Mouse (Mus musculus): ENCODE measurements at regions not wholly inside any gene's neighbourhood (a gene's known extent, or its start where the extent isn't known, plus 50 kb on each side); places are given as distances from the start of the nearest gene placed in this dataset.

DNA sequence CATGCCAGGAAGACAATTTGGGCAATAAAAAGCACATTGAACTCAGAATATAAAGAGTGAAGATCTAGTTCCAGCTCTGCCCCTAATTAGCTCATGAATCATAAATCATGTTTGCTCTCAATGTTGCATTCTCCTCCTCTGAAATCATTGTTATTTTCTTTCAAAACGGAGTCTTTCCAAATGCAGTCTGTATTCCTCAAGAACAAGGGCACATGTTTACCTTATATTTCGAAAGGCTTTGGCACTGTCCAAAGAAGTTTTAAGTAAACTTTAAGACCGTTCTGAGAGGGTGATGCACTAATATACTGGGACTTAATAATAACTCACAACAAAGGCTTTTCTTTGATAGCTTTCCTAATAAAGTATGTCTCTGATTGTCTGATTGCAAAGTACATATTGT lies 204.3 kb upstream of the Nampt start:
- Histone ChIP-seq H3K36me3 (ENCODE audit: control insufficient read depth, insufficient read depth) (no peaks in the 10 kb centered on the region), H3K27me3 (ENCODE audit: control insufficient read depth, insufficient read depth, low read length) (no peaks in the 10 kb centered on the region), H3K4me3 (ENCODE audit: low read length) (no peak overlapping the region), H3K4me2 (ENCODE audit: low read depth, low read length) (no peak overlapping the region), H3K4me1 (ENCODE audit: control insufficient read depth, insufficient read depth, low read length) (no peaks in the 10 kb centered on the region), H3K9ac (ENCODE audit: low read length) (no peak overlapping the region), H3K27ac (ENCODE audit: low read length) (no peak overlapping the region), H3K9me3 (replicated peaks; ENCODE audit: control insufficient read depth, low read length) (no peaks in the 10 kb centered on the region)
- WGBS = 53% methylated on average over 3 of the region's 3 CpGs
- no peak for ATAC-seq (replicated peaks; ENCODE audit: extremely low read depth, insufficient read depth, low FRiP score)

DNA sequence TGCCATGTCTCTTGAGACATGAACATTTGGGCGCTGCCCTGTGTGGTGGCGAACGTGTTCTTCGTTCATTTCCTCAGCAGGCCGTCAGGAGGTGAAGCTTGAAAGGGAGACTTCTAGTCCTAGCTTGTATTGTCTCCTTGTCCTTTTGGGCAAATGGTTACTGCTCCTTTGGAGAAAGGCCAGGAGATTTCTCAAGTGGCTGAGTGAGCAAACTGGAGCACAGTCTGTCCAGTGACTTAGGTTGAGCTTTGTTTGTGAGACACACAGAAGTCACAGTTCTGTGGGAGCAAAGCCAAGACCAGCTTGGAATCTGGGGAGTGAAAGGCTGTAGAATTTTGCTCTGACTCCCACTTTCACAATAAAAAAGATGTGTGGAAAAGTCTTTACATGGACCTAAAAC lies 203.3 kb upstream of the Nampt start:
- no peaks in the 10 kb centered on the region for H3K27me3 ChIP-seq (ENCODE audit: control insufficient read depth, insufficient read depth, low read length)
- H3K36me3 ChIP-seq (ENCODE audit: control insufficient read depth, insufficient read depth) = no peaks in the 10 kb centered on the region
- no peak overlapping the region for H3K4me3 ChIP-seq (ENCODE audit: low read length)
- peaks cover 4% of the 10 kb centered on the region; the same call in 1 of the 2 replicates for H3K9me3 ChIP-seq (replicated peaks; ENCODE audit: control insufficient read depth, low read length)
- H3K27ac ChIP-seq (ENCODE audit: low read length) = no peak overlapping the region
- ATAC-seq (replicated peaks; ENCODE audit: extremely low read depth, insufficient read depth, low FRiP score) = no peak
- no peak overlapping the region for H3K4me2 ChIP-seq (ENCODE audit: low read depth, low read length)
- H3K9ac ChIP-seq (ENCODE audit: low read length) = no peak overlapping the region
- no peaks in the 10 kb centered on the region for H3K4me1 ChIP-seq (ENCODE audit: control insufficient read depth, insufficient read depth, low read length)
- WGBS = 84% methylated on average over 5 of the region's 5 CpGs

DNA sequence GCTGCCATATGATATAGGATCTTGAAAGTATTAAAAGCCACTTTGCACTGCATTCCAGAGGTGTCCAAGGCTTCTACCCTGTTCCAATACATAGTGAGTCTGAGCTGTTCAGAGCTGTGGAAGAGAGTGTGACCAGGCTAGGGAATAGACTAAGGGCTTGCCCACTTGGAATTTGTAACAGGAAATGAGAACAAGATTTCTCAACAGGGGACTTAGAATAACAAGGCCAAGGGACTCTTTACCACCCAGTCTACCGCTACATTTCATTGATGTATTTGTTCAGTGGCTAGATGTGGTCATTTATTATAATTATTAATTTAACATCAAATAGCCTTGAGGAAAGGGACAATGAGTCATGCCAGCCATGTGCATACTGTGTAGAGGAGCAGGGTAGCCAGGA lies 202.3 kb upstream of the Nampt start:
- Histone ChIP-seq H3K4me2 (ENCODE audit: low read depth, low read length) (no peak overlapping the region), H3K27ac (ENCODE audit: low read length) (no peak overlapping the region), H3K27me3 (ENCODE audit: control insufficient read depth, insufficient read depth, low read length) (no peaks in the 10 kb centered on the region), H3K4me1 (ENCODE audit: control insufficient read depth, insufficient read depth, low read length) (no peaks in the 10 kb centered on the region), H3K36me3 (ENCODE audit: control insufficient read depth, insufficient read depth) (no peaks in the 10 kb centered on the region), H3K9ac (ENCODE audit: low read length) (no peak overlapping the region), H3K9me3 (replicated peaks; ENCODE audit: control insufficient read depth, low read length) (peaks cover 4% of the 10 kb centered on the region; the same call in 1 of the 2 replicates), H3K4me3 (ENCODE audit: low read length) (no peak overlapping the region)
- WGBS = 69% methylated on average over 1 of the region's 1 CpGs
- no peak for ATAC-seq (replicated peaks; ENCODE audit: extremely low read depth, insufficient read depth, low FRiP score)

DNA sequence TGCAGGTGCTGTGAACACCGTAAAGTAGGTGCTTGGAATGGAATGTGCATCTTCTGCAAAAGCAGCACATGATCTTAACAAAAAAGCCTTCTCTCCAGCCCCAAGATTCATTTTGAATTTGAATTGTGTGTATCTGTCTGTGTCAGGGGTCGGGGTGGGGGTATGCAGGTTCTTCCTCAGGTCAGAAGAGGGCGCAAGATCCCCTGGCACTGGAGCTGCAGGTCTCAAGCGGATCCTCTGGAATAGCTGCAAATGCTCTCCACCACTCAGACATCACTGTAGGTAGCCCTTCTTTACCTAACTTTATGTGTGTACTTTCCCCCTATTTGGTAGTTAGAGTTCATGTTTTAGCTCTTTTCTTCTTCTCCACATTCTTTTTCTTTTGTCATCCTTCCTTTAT lies 199.5 kb upstream of the Nampt start:
- Histone ChIP-seq H3K27ac (ENCODE audit: low read length) (no peak overlapping the region), H3K4me1 (ENCODE audit: control insufficient read depth, insufficient read depth, low read length) (no peaks in the 10 kb centered on the region), H3K27me3 (ENCODE audit: control insufficient read depth, insufficient read depth, low read length) (no peaks in the 10 kb centered on the region), H3K9ac (ENCODE audit: low read length) (no peak overlapping the region), H3K36me3 (ENCODE audit: control insufficient read depth, insufficient read depth) (no peaks in the 10 kb centered on the region), H3K4me2 (ENCODE audit: low read depth, low read length) (no peak overlapping the region), H3K9me3 (replicated peaks; ENCODE audit: control insufficient read depth, low read length) (peaks cover 4% of the 10 kb centered on the region; the same call in 1 of the 2 replicates), H3K4me3 (ENCODE audit: low read length) (no peak overlapping the region)
- WGBS = 57% methylated on average over 4 of the region's 4 CpGs
- no peak for ATAC-seq (replicated peaks; ENCODE audit: extremely low read depth, insufficient read depth, low FRiP score)

DNA sequence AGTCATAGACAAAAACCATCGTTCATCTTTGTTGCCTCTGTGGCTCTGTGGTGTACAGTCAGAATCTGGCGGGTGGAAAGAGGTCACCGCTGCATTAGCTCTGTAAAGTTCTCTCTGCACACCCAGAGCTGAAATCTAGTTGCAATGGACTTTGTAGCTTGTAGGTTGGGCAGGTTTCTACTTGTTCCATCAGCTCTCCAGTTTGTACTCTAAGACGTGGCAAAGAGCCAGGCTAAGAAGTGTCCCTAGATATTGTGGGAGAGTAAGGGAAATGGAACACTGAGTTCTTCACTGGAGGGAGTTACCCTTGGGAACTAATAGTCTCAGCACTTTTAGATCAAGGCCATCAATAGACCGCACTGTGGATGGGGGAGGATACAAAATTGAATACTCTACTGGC lies 197.6 kb upstream of the Nampt start:
- 84% methylated on average over 5 of the region's 5 CpGs for WGBS
- no peaks in the 10 kb centered on the region for H3K27me3 ChIP-seq (ENCODE audit: control insufficient read depth, insufficient read depth, low read length)
- no peak overlapping the region for H3K9ac ChIP-seq (ENCODE audit: low read length)
- H3K4me2 ChIP-seq (ENCODE audit: low read depth, low read length) = no peak overlapping the region
- H3K4me3 ChIP-seq (ENCODE audit: low read length) = no peak overlapping the region
- no peak for ATAC-seq (replicated peaks; ENCODE audit: extremely low read depth, insufficient read depth, low FRiP score)
- H3K27ac ChIP-seq (ENCODE audit: low read length) = no peak overlapping the region
- peaks cover 4% of the 10 kb centered on the region; the same call in 1 of the 2 replicates for H3K9me3 ChIP-seq (replicated peaks; ENCODE audit: control insufficient read depth, low read length)
- no peaks in the 10 kb centered on the region for H3K36me3 ChIP-seq (ENCODE audit: control insufficient read depth, insufficient read depth)
- no peaks in the 10 kb centered on the region for H3K4me1 ChIP-seq (ENCODE audit: control insufficient read depth, insufficient read depth, low read length)

DNA sequence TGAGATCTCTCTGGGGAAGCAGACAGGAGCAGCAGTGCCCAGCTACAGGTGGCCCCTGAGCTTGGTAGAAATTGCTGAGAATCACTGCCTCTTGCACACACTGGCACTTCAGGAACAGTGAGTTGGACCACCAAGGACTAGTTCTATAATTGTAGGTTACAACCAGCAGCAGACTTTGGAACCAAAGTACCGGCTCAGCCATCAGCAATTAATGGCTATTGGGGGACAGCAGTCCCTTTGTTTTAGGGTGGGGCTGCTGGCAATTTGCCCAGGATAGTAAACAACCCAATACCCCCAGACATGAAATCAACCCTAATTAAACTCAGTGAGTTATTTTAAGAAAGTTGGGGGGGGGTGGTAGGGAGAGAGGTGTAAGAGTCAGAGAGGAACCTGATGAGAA lies 190.8 kb upstream of the Nampt start:
- no peaks in the 10 kb centered on the region for H3K27me3 ChIP-seq (ENCODE audit: control insufficient read depth, insufficient read depth, low read length)
- no peaks in the 10 kb centered on the region for H3K36me3 ChIP-seq (ENCODE audit: control insufficient read depth, insufficient read depth)
- WGBS = 88% methylated on average over 1 of the region's 1 CpGs
- no peak overlapping the region for H3K9ac ChIP-seq (ENCODE audit: low read length)
- H3K9me3 ChIP-seq (replicated peaks; ENCODE audit: control insufficient read depth, low read length) = no peaks in the 10 kb centered on the region
- no peak overlapping the region for H3K27ac ChIP-seq (ENCODE audit: low read length)
- no peaks in the 10 kb centered on the region for H3K4me1 ChIP-seq (ENCODE audit: control insufficient read depth, insufficient read depth, low read length)
- no peak overlapping the region for H3K4me3 ChIP-seq (ENCODE audit: low read length)
- ATAC-seq (replicated peaks; ENCODE audit: extremely low read depth, insufficient read depth, low FRiP score) = no peak
- no peak overlapping the region for H3K4me2 ChIP-seq (ENCODE audit: low read depth, low read length)

DNA sequence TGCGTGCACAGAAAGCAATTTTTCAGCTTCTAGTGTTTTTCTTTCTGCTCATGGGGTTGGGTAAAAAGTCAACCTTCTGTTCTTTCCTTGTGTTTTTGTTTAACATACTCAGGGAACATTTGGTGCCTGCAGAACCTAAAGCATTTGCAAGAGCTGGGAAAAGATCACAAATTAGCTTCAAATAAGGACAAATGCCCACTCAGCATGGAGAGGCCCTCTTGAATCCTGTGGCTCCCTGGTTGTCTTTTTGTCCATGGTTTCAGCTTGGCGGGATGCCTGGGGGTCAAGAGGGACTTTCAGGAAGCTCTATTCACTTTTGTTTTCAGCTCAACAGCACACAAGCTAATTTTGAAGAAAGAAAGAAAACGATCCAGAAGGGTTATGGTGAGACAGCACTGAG lies 186.4 kb upstream of the Nampt start:
- Histone ChIP-seq H3K4me1 (ENCODE audit: control insufficient read depth, insufficient read depth, low read length) (no peaks in the 10 kb centered on the region), H3K27me3 (ENCODE audit: control insufficient read depth, insufficient read depth, low read length) (no peaks in the 10 kb centered on the region), H3K4me2 (ENCODE audit: low read depth, low read length) (no peak overlapping the region), H3K4me3 (ENCODE audit: low read length) (no peak overlapping the region), H3K9me3 (replicated peaks; ENCODE audit: control insufficient read depth, low read length) (no peaks in the 10 kb centered on the region), H3K36me3 (ENCODE audit: control insufficient read depth, insufficient read depth) (no peaks in the 10 kb centered on the region), H3K27ac (ENCODE audit: low read length) (no peak overlapping the region), H3K9ac (ENCODE audit: low read length) (no peak overlapping the region)
- ATAC-seq (replicated peaks; ENCODE audit: extremely low read depth, insufficient read depth, low FRiP score) = no peak
- WGBS = 61% methylated on average over 3 of the region's 3 CpGs

DNA sequence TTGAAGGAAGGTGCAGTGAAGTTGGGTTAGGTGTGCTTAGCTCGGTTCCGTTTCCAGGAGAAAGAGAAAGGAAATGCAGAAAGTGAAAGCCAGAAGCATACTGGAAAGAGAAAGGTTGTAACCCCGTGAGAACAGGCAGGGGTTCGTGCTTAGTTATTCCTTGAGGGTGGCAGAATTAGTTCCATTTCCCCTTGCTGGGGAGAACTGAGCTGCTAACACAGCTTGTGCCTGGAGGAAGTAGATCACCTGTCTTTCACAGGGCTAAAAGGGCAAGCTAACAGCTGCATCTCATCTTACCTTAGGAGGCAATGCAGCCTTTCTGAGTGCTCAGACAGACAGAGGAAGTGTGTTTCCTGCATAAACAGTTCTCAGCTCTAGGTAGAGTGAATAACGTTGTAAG lies 184.3 kb upstream of the Nampt start:
- Histone ChIP-seq H3K4me1 (ENCODE audit: control insufficient read depth, insufficient read depth, low read length) (no peaks in the 10 kb centered on the region), H3K4me2 (ENCODE audit: low read depth, low read length) (no peak overlapping the region), H3K27ac (ENCODE audit: low read length) (no peak overlapping the region), H3K9ac (ENCODE audit: low read length) (no peak overlapping the region), H3K27me3 (ENCODE audit: control insufficient read depth, insufficient read depth, low read length) (no peaks in the 10 kb centered on the region), H3K36me3 (ENCODE audit: control insufficient read depth, insufficient read depth) (no peaks in the 10 kb centered on the region), H3K9me3 (replicated peaks; ENCODE audit: control insufficient read depth, low read length) (no peaks in the 10 kb centered on the region), H3K4me3 (ENCODE audit: low read length) (no peak overlapping the region)
- 36% methylated on average over 5 of the region's 5 CpGs for WGBS
- no peak for ATAC-seq (replicated peaks; ENCODE audit: extremely low read depth, insufficient read depth, low FRiP score)

DNA sequence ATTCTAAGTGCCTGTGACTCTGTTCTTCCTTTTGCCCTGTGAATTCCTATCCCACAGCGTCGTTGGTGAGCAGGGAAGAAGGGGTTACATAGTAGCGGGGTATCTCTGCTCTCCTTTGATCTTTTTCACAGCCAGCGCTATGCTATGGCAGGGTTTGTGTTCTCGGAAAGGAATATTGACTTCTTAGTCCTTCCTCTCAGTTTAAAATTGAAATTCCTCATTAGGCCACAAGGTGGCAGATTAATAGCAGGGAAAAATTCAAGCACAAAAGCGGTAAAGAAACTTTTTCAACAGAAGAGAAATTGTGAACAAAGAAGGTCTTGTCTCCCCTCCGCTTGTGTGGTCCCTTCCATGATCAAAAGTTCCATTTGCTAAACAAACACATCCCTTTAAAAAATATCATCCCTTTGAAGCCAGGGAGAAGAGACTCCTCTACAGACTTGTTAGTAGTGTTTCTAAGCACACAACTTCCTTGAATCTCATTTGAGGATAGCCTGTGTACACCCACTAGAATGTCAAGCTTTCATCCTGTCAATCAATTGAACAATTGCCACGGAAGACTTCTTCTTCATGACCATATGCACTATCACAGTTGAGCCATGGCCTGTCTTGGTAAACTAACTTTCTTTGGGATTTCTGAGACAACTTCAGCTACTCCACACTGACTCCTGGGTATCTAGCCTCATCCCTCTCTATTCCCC lies 181.8 kb upstream of the Nampt start:
- ATAC-seq (replicated peaks; ENCODE audit: extremely low read depth, insufficient read depth, low FRiP score) = no peak
- Histone ChIP-seq H3K27ac (ENCODE audit: low read length) (no peak overlapping the region), H3K4me3 (ENCODE audit: low read length) (no peak overlapping the region), H3K4me1 (ENCODE audit: control insufficient read depth, insufficient read depth, low read length) (no peaks in the 10 kb centered on the region), H3K27me3 (ENCODE audit: control insufficient read depth, insufficient read depth, low read length) (no peaks in the 10 kb centered on the region), H3K9ac (ENCODE audit: low read length) (no peak overlapping the region), H3K36me3 (ENCODE audit: control insufficient read depth, insufficient read depth) (no peaks in the 10 kb centered on the region), H3K9me3 (replicated peaks; ENCODE audit: control insufficient read depth, low read length) (no peaks in the 10 kb centered on the region), H3K4me2 (ENCODE audit: low read depth, low read length) (no peak overlapping the region)
- 4% methylated on average over 8 of the region's 8 CpGs for WGBS

Measured in heart, embryonic 16.5 days (tissue).